Mouse (Mus musculus) MEL (cell line): ENCODE data around the gene Pyy.
A peak's percentile ranks its signal among the peaks of the same experiment; 100 is the strongest.

Source experiments
- BHLHE40 ChIP-seq: IDR thresholded peaks from 2 replicates; pipeline ENCODE4 v1.6.1; 2012; ENCODE audit warnings: low read depth, mild to moderate bottlenecking, inconsistent platforms, low read length, improper control_type of control experiment, borderline replicate concordance
- KAT2A ChIP-seq: conservative IDR thresholded peaks from 2 replicates; pipeline ENCODE4 v1.6.1; 2012; ENCODE audit warnings: low read depth, low read length, improper control_type of control experiment, inconsistent platforms
- POLR2A ChIP-seq, 2 experiments: IDR thresholded peaks; 2 replicates each; pipeline ENCODE4 v1.6.1; 2011 to 2012; ENCODE audit warnings: low read length in 2 of 2, mild to moderate bottlenecking in 2 of 2, control low read depth in 1 of 2, improper control_type of control experiment in 1 of 2, low read depth in 1 of 2, moderate library complexity in 1 of 2; ENCODE audit not compliant: control insufficient read depth in 1 of 2, insufficient read depth in 1 of 2, poor library complexity in 1 of 2

- no peak for TF ChIP-seq KAT2A
- peak; percentile 55 to 56; a peak in 2 of 4 replicates for TF ChIP-seq POLR2A (IDR thresholded peaks at IDR 0.05; ENCODE audit: control insufficient read depth in 1 of 2, insufficient read depth in 1 of 2, low read depth in 1 of 2, low read length in 2 of 2, poor library complexity in 1 of 2)
- no peak for TF ChIP-seq BHLHE40
Observed at GRCm38 (mm10) chr11:102087931-102088898, 19.4 kb downstream of the Pyy start, which contains the start of gene Mpp2.
